ENCODE assay signal across 12 mouse cellular contexts in the genomic region with DNA sequence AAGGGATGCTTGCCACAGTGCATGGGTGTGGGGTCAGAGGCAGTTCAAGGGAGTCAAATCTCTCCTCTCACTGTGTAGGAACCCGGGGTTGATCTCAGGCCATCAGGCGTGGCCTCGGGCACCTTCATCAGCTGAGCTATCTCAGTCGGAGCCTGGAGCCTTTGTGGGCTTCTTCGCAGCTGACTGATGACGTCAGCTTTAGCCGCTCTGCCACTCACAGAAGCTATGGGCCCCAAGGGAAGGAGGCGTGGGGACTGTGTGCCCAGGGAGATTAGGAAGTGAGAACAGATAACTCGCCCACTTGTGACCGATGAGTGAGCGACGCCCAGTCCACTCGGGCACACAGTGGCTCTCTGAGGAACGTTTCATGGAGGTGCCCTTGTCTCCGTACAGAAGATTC. TPM values are rescaled to one million over a fixed set of nuclear protein-coding genes. Genes with fewer than 3 reads are reported as not detected.
DNase-seq lines count a peak whose midpoint lies in the region; ATAC-seq and TF ChIP-seq lines count a peak whose summit lies in the region.
"Had no signal": no experiment of that assay in that cellular context is flagged by ENCODE, and none has a peak within 500 bp of the region (broad histone marks: within the 10 kb centered on the region; RNA-seq: fewer than 3 reads in every experiment).

No protein-coding gene starts in this region.

- no peak for DNase-seq in heart, postnatal 25 days (ENCODE audit: low spot score)
- peak; percentile 48 to 75 (median 50) for DNase-seq in liver, embryonic 14.5 days (ENCODE audit: low read depth in 3 of 3, low spot score in 3 of 3)
- DNase-seq in left cerebral cortex, adult 18-20 months (ENCODE audit: low spot score in 2 of 2) = no peak
- DNase-seq in cerebellum, adult 9-10 months = no peak
- DNase-seq: kidney, postnatal 14 days; midbrain, embryonic 14.5 days; right cerebral cortex, postnatal 25 days had no signal

- H3K27me3 ChIP-seq in heart, embryonic 11.5 days (ENCODE audit: control insufficient read depth, insufficient read depth, low read length) = peaks cover 12% of the 10 kb centered on the region
- peaks cover 20% of the 10 kb centered on the region; the same call in 1 of the 2 replicates for H3K27me3 ChIP-seq in embryonic facial prominence, embryonic 15.5 days
- H3K27me3 ChIP-seq in liver, embryonic 14.5 days (ENCODE audit: control insufficient read depth, insufficient read depth, low read length) = peaks cover 24% of the 10 kb centered on the region
- H3K27me3 ChIP-seq in small intestine, adult 2 months (ENCODE audit: control insufficient read depth, insufficient read depth, low read length) = no peaks in the 10 kb centered on the region

- peak overlapping the region; percentile 17; the same call in 1 of the 2 replicates for H3K4me3 ChIP-seq in heart, embryonic 11.5 days (ENCODE audit: low read depth, low read length)
- no peak overlapping the region for H3K4me3 ChIP-seq in embryonic facial prominence, embryonic 15.5 days (replicated peaks)
- H3K4me3 ChIP-seq in liver, embryonic 14.5 days (ENCODE audit: insufficient read depth in 1 of 2, low read depth in 2 of 2, low read length in 2 of 2) = peak overlapping the region; percentile 46 to 56
- 0 out of 2 replicates have a peak overlapping the region, but pooled peaks have one; percentile 5 for H3K4me3 ChIP-seq in small intestine, adult 2 months (ENCODE audit: low read depth, low read length)
- H3K4me3 ChIP-seq: forebrain, embryonic 15.5 days had no signal

- peak; percentile 83 for ATAC-seq in heart, embryonic 11.5 days (replicated peaks; ENCODE audit: insufficient number of reproducible peaks, low FRiP score, low TSS enrichment)
- ATAC-seq in embryonic facial prominence, embryonic 15.5 days (ENCODE audit: insufficient number of reproducible peaks, low FRiP score, low TSS enrichment, low read depth) = 0 out of 2 replicates have a peak, but pooled peaks have one; percentile 5
- ATAC-seq in liver, embryonic 14.5 days (ENCODE audit: insufficient read depth) = peak; percentile 87
- ATAC-seq in activated CD4-positive, CD25-positive, alpha-beta regulatory T cell, adult 4 months = no peak
- ATAC-seq: forebrain, embryonic 15.5 days had no signal

- H3K9me3 ChIP-seq in heart, embryonic 11.5 days (replicated peaks; ENCODE audit: control insufficient read depth, low read length) = no peaks in the 10 kb centered on the region
- no peaks in the 10 kb centered on the region for H3K9me3 ChIP-seq in embryonic facial prominence, embryonic 15.5 days (replicated peaks)
- no peaks in the 10 kb centered on the region for H3K9me3 ChIP-seq in liver, embryonic 14.5 days (ENCODE audit: control insufficient read depth, low read length)
- H3K9me3 ChIP-seq: forebrain, embryonic 15.5 days had no signal

- H3K4me2 ChIP-seq in heart, embryonic 11.5 days = peak overlapping the region; percentile 51
- no peak overlapping the region for H3K4me2 ChIP-seq in embryonic facial prominence, embryonic 15.5 days (replicated peaks)
- peak overlapping the region; percentile 47 for H3K4me2 ChIP-seq in liver, embryonic 14.5 days (ENCODE audit: low read depth)
- H3K4me2 ChIP-seq: forebrain, embryonic 15.5 days had no signal

- intact Hi-C loops in heart, postnatal 25 days (cut with DNase I) = no loop called here

- H3K4me1 ChIP-seq in heart, embryonic 11.5 days (ENCODE audit: control insufficient read depth, insufficient read depth, low read length) = peaks cover 28% of the 10 kb centered on the region
- peaks cover 17% of the 10 kb centered on the region for H3K4me1 ChIP-seq in embryonic facial prominence, embryonic 15.5 days
- peaks cover 8 to 25% of the 10 kb centered on the region in 2 experiments for H3K4me1 ChIP-seq in liver, embryonic 14.5 days (replicated peaks; ENCODE audit: control insufficient read depth in 2 of 2, insufficient read depth in 2 of 2, low read length in 1 of 2)
- H3K4me1 ChIP-seq in small intestine, adult 2 months (ENCODE audit: control insufficient read depth, insufficient read depth, insufficient read length, low read length) = peaks cover 9% of the 10 kb centered on the region; the same call in 1 of the 2 replicates

- no peaks in the 10 kb centered on the region for H3K36me3 ChIP-seq in heart, embryonic 11.5 days (ENCODE audit: control insufficient read depth, insufficient read depth, low read length)
- H3K36me3 ChIP-seq in embryonic facial prominence, embryonic 15.5 days = no peaks in the 10 kb centered on the region
- no peaks in the 10 kb centered on the region for H3K36me3 ChIP-seq in liver, embryonic 14.5 days (replicated peaks; ENCODE audit: control insufficient read depth, insufficient read depth, low read depth)
- no peaks in the 10 kb centered on the region for H3K36me3 ChIP-seq in small intestine, adult 2 months (ENCODE audit: control insufficient read depth, insufficient read depth, low read length)
- H3K36me3 ChIP-seq: forebrain, embryonic 15.5 days had no signal

- no peak for TF ChIP-seq POLR2A in small intestine, adult 2 months (IDR thresholded peaks at IDR 0.05; ENCODE audit: low read depth, low read length)

- TF ChIP-seq EP300 in liver, embryonic 14.5 days (IDR thresholded peaks at IDR 0.05; ENCODE audit: low read depth) = peak; percentile 49

- no peak overlapping the region for H3K9ac ChIP-seq in heart, embryonic 11.5 days (ENCODE audit: low read depth, low read length)
- no peak overlapping the region for H3K9ac ChIP-seq in embryonic facial prominence, embryonic 15.5 days
- peak overlapping the region; percentile 39 for H3K9ac ChIP-seq in liver, embryonic 14.5 days (replicated peaks)
- H3K9ac ChIP-seq: forebrain, embryonic 15.5 days had no signal

- 11% methylated on average over 15 of the region's 15 CpGs for WGBS in heart, embryonic 11.5 days (ENCODE audit: insufficient replicate concordance)
- 48% methylated on average over 15 of the region's 15 CpGs for WGBS in embryonic facial prominence, embryonic 15.5 days
- WGBS in liver, embryonic 14.5 days (ENCODE audit: insufficient replicate concordance) = 11% methylated on average over 15 of the region's 15 CpGs
- 12% methylated on average over 15 of the region's 15 CpGs for WGBS in small intestine, adult 2 months

- no peak for TF ChIP-seq CTCF in liver, embryonic 14.5 days (IDR thresholded peaks at IDR 0.05; ENCODE audit: low read depth)
- TF ChIP-seq CTCF in small intestine, adult 2 months (IDR thresholded peaks at IDR 0.05; ENCODE audit: extremely low read depth, insufficient read length, insufficient replicate concordance, low read depth, low read length) = peak; percentile 24; the same call in 1 of the 2 replicates

- 0 out of 2 replicates have a peak overlapping the region, but pooled peaks have one; percentile 22 for H3K27ac ChIP-seq in heart, embryonic 11.5 days (ENCODE audit: low read depth, low read length)
- no peak overlapping the region for H3K27ac ChIP-seq in embryonic facial prominence, embryonic 15.5 days (replicated peaks)
- no peak overlapping the region for H3K27ac ChIP-seq in liver, embryonic 14.5 days
- no peak overlapping the region for H3K27ac ChIP-seq in small intestine, adult 2 months (ENCODE audit: insufficient read depth, low read depth, low read length)
- H3K27ac ChIP-seq: forebrain, embryonic 15.5 days had no signal

RNA-seq across cellular contexts. Expression of a gene that starts 2.8 kb away (rescaled TPM):
- 3.8 and 7.1 TPM in 2 replicates for polyA plus RNA-seq in heart, embryonic 11.5 days (2014; fragmentation: Nextera tagmentation; extraction: Ambion mirVana)
- under 1 TPM; 0.05 to 0.31 TPM for total RNA-seq in heart, postnatal 25 days (2021)
- 7.8 and 9.0 TPM in 2 replicates for polyA plus RNA-seq in embryonic facial prominence, embryonic 15.5 days (2015; fragmentation: Nextera tagmentation; extraction: Ambion mirVana)
- 0.03 and 0.23 TPM in 2 replicates for polyA plus RNA-seq in liver, embryonic 14.5 days (2012; rRNA removed)
- 0.11 TPM in 1 of 2 replicates, not detected in the other for polyA plus RNA-seq in liver, embryonic 14.5 days (2014; fragmentation: Nextera tagmentation; extraction: Ambion mirVana)
- polyA plus RNA-seq in small intestine, adult 2 months (2012; rRNA removed) = 0.03 and 0.05 TPM in 2 replicates
- 1 to 10 TPM; 7.4 to 9.1 TPM for total RNA-seq in left cerebral cortex, adult 18-20 months (2021)
- under 1 TPM in 1 of 2 experiments, not detected in 1; 0.85 TPM for polyA plus RNA-seq in activated CD4-positive, CD25-positive, alpha-beta regulatory T cell, adult 4 months (2017; shearing (Covaris generic))

Comparison
In these comparisons a context has a peak if more than half of its experiments do, and no peak if none do; other contexts are left out.
1. DNase-seq: peak in liver, embryonic 14.5 days (3 of 3); none in heart, postnatal 25 days (single experiment), left cerebral cortex, adult 18-20 months (0 of 2) and cerebellum, adult 9-10 months (single experiment).